Mouse (Mus musculus) embryonic facial prominence, embryonic 12.5 days (tissue): ENCODE measurements at regions not wholly inside any gene's neighbourhood (a gene's known extent, or its start where the extent isn't known, plus 50 kb on each side); places are given as distances from the start of the nearest gene placed in this dataset.

Source experiments
- ATAC-seq: fragments of 200-750 bp; cut with Nextera tagmentation; 2 replicates; pipeline ENCODE4 v1.8.0; 2017; ENCODE audit not compliant: insufficient number of reproducible peaks, insufficient read depth, low FRiP score, low TSS enrichment
- H3K27ac ChIP-seq: fragments of 300-500 bp; sonication (generic); 2 replicates; pipeline ENCODE4 v1.5.1; 2016; ENCODE audit warnings: mild to moderate bottlenecking
- H3K27me3 ChIP-seq: fragments of 300-500 bp; sonication (generic); 2 replicates; pipeline ENCODE4 v1.6.1; 2016; ENCODE audit warnings: mild to moderate bottlenecking, moderate library complexity
- H3K36me3 ChIP-seq: fragments of 300-500 bp; sonication (generic); 2 replicates; pipeline ENCODE4 v1.6.1; 2016; ENCODE audit warnings: mild to moderate bottlenecking
- H3K4me1 ChIP-seq: fragments of 300-500 bp; sonication (generic); 2 replicates; pipeline ENCODE4 v1.6.1; 2016
- H3K4me2 ChIP-seq: fragments of 300-500 bp; sonication (generic); replicated peaks from 2 replicates; pipeline ENCODE4 v1.6.1; 2016; ENCODE audit warnings: mild to moderate bottlenecking, moderate library complexity
- H3K4me3 ChIP-seq: fragments of 300-500 bp; sonication (generic); 2 replicates; pipeline ENCODE4 v1.5.1; 2016; ENCODE audit warnings: mild to moderate bottlenecking
- H3K9ac ChIP-seq: fragments of 300-500 bp; sonication (generic); 2 replicates; pipeline ENCODE4 v1.6.1; 2016; ENCODE audit warnings: mild to moderate bottlenecking, moderate library complexity
- H3K9me3 ChIP-seq: fragments of 300-500 bp; sonication (generic); 2 replicates; pipeline ENCODE4 v1.6.1; 2016; ENCODE audit warnings: mild to moderate bottlenecking, moderate library complexity
- WGBS: fragments of 180-500 bp; shearing (Covaris S2); methylation state at CpG from one replicate; pipeline ENCODE4 v1.1.7; 2016; 5-methylcytosine and 5-hydroxymethylcytosine counted together

- no peaks in the 10 kb centered on the region for H3K9me3 ChIP-seq
- no peak overlapping the region for H3K4me2 ChIP-seq
- H3K4me1 ChIP-seq, result peaks cover 14% of the 10 kb centered on the region
- H3K27ac ChIP-seq, result no peak overlapping the region
- H3K36me3 ChIP-seq, result no peaks in the 10 kb centered on the region
- no peaks in the 10 kb centered on the region for H3K27me3 ChIP-seq
- ATAC-seq, result no peak
- no peak overlapping the region for H3K4me3 ChIP-seq
- no peak overlapping the region for H3K9ac ChIP-seq
- WGBS, result 68% methylated on average over 3 of the region's 3 CpGs
Measured at GRCm38 (mm10) chr7:134607886-134608285, 62.6 kb upstream of the Dock1 start.

- peaks cover 14% of the 10 kb centered on the region for H3K4me1 ChIP-seq
- 51% methylated on average over 2 of the region's 2 CpGs for WGBS
Measured at GRCm38 (mm10) chr7:134610159-134610558, 60.3 kb upstream of the Dock1 start.

GRCm38 (mm10) chr7:134611371-134611770 lies 59.1 kb upstream of the Dock1 start:
- Histone ChIP-seq H3K27ac (no peak overlapping the region), H3K4me3 (no peak overlapping the region), H3K9ac (no peak overlapping the region), H3K4me2 (no peak overlapping the region), H3K4me1 (peaks cover 14% of the 10 kb centered on the region), H3K9me3 (no peaks in the 10 kb centered on the region), H3K27me3 (no peaks in the 10 kb centered on the region), H3K36me3 (no peaks in the 10 kb centered on the region)
- no peak for ATAC-seq
- 38% methylated on average over 9 of the region's 9 CpGs for WGBS

More at GRCm38 (mm10) chr7:134610159-134610558, 60.3 kb upstream of the Dock1 start:
- Histone ChIP-seq H3K27ac (no peak overlapping the region), H3K36me3 (no peaks in the 10 kb centered on the region), H3K9me3 (no peaks in the 10 kb centered on the region), H3K4me3 (no peak overlapping the region), H3K9ac (no peak overlapping the region), H3K4me2 (no peak overlapping the region), H3K27me3 (no peaks in the 10 kb centered on the region)
- no peak for ATAC-seq

- no peak overlapping the region for H3K4me3 ChIP-seq
- H3K4me2 ChIP-seq, result no peak overlapping the region
- H3K9ac ChIP-seq, result no peak overlapping the region
- no peak for ATAC-seq
- WGBS, result 88% methylated on average over 4 of the region's 4 CpGs
- H3K9me3 ChIP-seq, result no peaks in the 10 kb centered on the region
- H3K27me3 ChIP-seq, result no peaks in the 10 kb centered on the region
- H3K36me3 ChIP-seq, result no peaks in the 10 kb centered on the region
- no peak overlapping the region for H3K27ac ChIP-seq
- peaks cover 14% of the 10 kb centered on the region for H3K4me1 ChIP-seq
Measured at GRCm38 (mm10) chr7:134612175-134612633, 58.2 kb upstream of the Dock1 start.

GRCm38 (mm10) chr7:134619220-134619975 lies 51.1 kb upstream of the Dock1 start:
- WGBS, result 41% methylated on average over 2 of the region's 2 CpGs
- no peaks in the 10 kb centered on the region for H3K4me1 ChIP-seq
- no peak overlapping the region for H3K4me2 ChIP-seq
- no peak overlapping the region for H3K9ac ChIP-seq
- no peak overlapping the region for H3K27ac ChIP-seq
- no peaks in the 10 kb centered on the region for H3K36me3 ChIP-seq
- H3K27me3 ChIP-seq, result no peaks in the 10 kb centered on the region
- no peaks in the 10 kb centered on the region for H3K9me3 ChIP-seq
- ATAC-seq, result no peak
- no peak overlapping the region for H3K4me3 ChIP-seq

- Histone ChIP-seq H3K4me1 (no peaks in the 10 kb centered on the region), H3K9me3 (no peaks in the 10 kb centered on the region), H3K27ac (no peak overlapping the region), H3K4me3 (no peak overlapping the region), H3K27me3 (no peaks in the 10 kb centered on the region), H3K9ac (no peak overlapping the region), H3K36me3 (no peaks in the 10 kb centered on the region), H3K4me2 (no peak overlapping the region)
- ATAC-seq, result no peak
- 82% methylated on average over 5 of the region's 5 CpGs for WGBS
Measured at GRCm38 (mm10) chr7:134620006-134620405, 50.4 kb upstream of the Dock1 start.
